Mouse (Mus musculus) monocyte, adult 59 days (primary cell): Measurements from ENCODE around the gene Gm2a. TPM values are rescaled to one million over a fixed set of nuclear protein-coding genes. Genes with fewer than 3 reads are reported as not detected.

Experiments used
- total RNA-seq, 2 experiments: library from RNA; stranded (reverse); gene quantifications; one replicate each; pipeline ENCODE4 v1.2.4; 2023

Gm2a gene
- 100 to 1,000 TPM; 534 to 545 TPM for total RNA-seq

DNA sequence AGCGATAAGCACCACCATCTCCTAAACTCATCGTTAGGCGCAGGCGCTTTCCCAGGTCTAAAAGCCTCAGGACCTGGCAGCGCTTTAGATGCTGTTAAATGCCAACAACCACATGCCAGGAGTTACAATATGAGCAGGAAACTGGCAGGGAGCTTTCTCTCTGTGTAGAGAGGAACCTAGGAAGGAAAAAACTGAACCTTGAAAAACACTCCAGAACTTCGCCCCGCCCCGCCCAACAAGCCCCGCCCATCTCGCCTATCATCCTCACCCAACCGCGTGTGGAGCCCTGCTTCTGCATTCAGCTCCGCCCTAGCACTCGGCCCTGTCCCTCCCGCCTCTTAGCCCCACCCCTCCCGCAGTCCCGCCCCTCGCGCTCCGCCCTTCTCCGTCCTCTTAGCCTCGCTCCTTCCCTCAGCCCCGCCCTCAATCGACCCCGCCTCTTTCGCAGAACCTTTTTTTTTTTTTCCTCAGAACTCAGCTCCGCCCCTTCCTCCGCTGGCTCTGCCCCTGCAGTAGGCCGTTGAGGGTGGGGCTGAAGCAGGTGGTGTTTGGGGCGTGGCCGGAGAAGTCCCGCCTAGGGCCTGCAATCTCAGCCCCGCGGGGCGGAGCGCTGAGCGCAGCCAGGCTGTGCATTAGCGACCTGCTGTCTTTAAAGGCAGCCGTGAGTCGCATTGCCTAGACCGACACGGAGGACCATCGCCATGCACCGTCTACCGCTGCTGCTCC, at the start of gene Gm2a:
Gene Gm2a (plus strand): TSS at position 653 of the 726 bp plus-strand sequence.

DNA sequence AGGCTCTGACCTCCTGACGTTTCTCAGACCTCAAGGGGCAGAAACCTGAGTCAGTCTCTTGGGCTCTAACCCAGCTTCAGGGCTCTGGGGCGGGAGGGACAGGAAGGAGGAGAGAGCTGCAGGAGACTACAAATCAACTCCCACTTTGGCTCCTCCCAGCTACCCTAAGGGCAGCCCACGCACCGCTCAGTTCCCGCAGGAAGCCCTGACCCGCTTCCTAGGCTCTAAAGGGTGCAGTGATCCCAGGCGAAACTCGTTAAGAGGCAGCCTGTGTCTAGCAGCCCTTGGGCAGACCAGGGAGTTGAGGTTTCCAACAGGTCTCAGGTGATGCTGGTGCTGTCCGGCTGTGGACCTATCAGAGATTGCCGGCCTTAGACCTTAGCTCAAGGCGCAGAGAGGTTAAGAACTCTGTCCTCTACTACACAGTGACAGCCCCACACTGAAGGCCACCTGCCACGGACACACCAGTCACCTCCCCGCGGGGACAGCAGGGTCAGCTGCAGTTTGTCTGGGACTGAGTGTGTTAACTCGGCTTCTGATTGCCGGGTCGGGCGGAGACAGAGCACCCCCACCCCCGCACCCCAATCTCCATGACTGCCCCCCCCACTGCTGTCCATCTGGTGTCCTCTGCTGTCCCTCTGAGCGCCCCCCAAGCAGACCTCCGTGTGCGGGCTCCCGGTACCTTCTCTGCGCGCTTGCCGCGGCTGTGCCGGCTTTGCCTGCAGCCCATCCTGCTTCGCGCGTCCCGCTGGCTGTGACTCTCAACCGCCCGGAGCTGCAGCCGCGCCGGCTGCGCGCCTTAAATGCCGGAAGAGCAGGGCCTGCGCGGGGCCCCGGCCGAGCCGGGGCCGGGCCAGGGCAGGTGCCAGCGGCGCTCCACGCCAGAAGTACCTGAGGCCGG, 20.3 kb upstream of the Gm2a start, which contains the start of gene Ccdc69:
Gene Ccdc69 (minus strand): TSS at position 801 of the 901 bp plus-strand sequence.

GRCm38 (mm10) chr11:55151608-55152007, 53.7 kb downstream of the Gm2a start, which contains the start of gene Slc36a3:
Gene Slc36a3 (minus strand): TSS chr11:55151708.

Other genes with a start within 250 kb of the Gm2a start
- 1 to 10 TPM in 1 of 2 experiments, under 1 TPM in 1; 0.58 to 2.8 TPM for gene Lyrm7, start 237.2 kb upstream of the Gm2a start, total RNA-seq
- gene Hint1, start 231.7 kb upstream of the Gm2a start, total RNA-seq = 100 to 1,000 TPM; 176 to 210 TPM
- gene Gpx3, start 195.7 kb upstream of the Gm2a start, total RNA-seq = 10 to 100 TPM in 1 of 2 experiments, 1 to 10 TPM in 1; 7.3 to 13.7 TPM
- gene Tnip1, start 135.2 kb upstream of the Gm2a start, total RNA-seq = 100 to 1,000 TPM; 123 to 134 TPM
- 100 to 1,000 TPM; 213 to 229 TPM for gene Anxa6, start 64.7 kb upstream of the Gm2a start, total RNA-seq
- gene Ccdc69, start 20.0 kb upstream of the Gm2a start, total RNA-seq = 10 to 100 TPM; 23.4 to 26.3 TPM
- gene Slc36a3, start 53.6 kb downstream of the Gm2a start, total RNA-seq = under 1 TPM in 1 of 2 experiments, not detected in 1; 0.68 TPM
- under 1 TPM; 0.52 to 0.58 TPM for gene Slc36a2, start 87.0 kb downstream of the Gm2a start, total RNA-seq
- gene Slc36a1, start 106.2 kb downstream of the Gm2a start, total RNA-seq = 10 to 100 TPM; 49.8 to 50.3 TPM
- 10 to 100 TPM in 1 of 2 experiments, 1 to 10 TPM in 1; 7.3 to 11.1 TPM for gene Fat2, start 238.4 kb downstream of the Gm2a start, total RNA-seq